Mouse (Mus musculus): ENCODE data around the gene Slc9c1. TPM values are rescaled to one million over a fixed set of nuclear protein-coding genes. Genes with fewer than 3 reads are reported as not detected.

Slc9c1 gene
- polyA plus RNA-seq, 1 experiment from 2014 or later, result not detected

GRCm38 (mm10) chr16:45630347-45630960 is 95.3 kb downstream of the Slc9c1 start:
- Histone ChIP-seq H3K9me3 (replicated peaks) (no peaks in the 10 kb centered on the region; the same call in 1 of the 2 replicates), H3K4me2 (replicated peaks) (no peak overlapping the region), H3K4me3 (no peak overlapping the region), H3K27ac (no peak overlapping the region), H3K4me1 (no peaks in the 10 kb centered on the region), H3K36me3 (no peaks in the 10 kb centered on the region), H3K27me3 (no peaks in the 10 kb centered on the region), H3K9ac (no peak overlapping the region)
- WGBS, result 55% methylated on average over 5 of the region's 5 CpGs
- ATAC-seq (ENCODE audit: low FRiP score), result peak; percentile 75

GRCm38 (mm10) chr16:45632420-45632819 is 97.3 kb downstream of the Slc9c1 start:
- ATAC-seq (ENCODE audit: low FRiP score), result no peak
- Histone ChIP-seq H3K9me3 (replicated peaks) (no peaks in the 10 kb centered on the region), H3K27ac (no peak overlapping the region), H3K4me2 (replicated peaks) (no peak overlapping the region), H3K27me3 (no peaks in the 10 kb centered on the region), H3K9ac (no peak overlapping the region), H3K4me1 (no peaks in the 10 kb centered on the region), H3K4me3 (no peak overlapping the region), H3K36me3 (no peaks in the 10 kb centered on the region)
- 85% methylated on average over 4 of the region's 4 CpGs for WGBS

- 89% methylated on average over 2 of the region's 2 CpGs for WGBS
- Histone ChIP-seq H3K27ac (no peak overlapping the region), H3K4me3 (no peak overlapping the region)
Observed at GRCm38 (mm10) chr16:45635826-45636225, 100.7 kb downstream of the Slc9c1 start.

GRCm38 (mm10) chr16:45640070-45640762 is 105.1 kb downstream of the Slc9c1 start:
- Histone ChIP-seq H3K9ac (no peak overlapping the region), H3K4me1 (no peaks in the 10 kb centered on the region), H3K9me3 (replicated peaks) (no peaks in the 10 kb centered on the region), H3K27me3 (no peaks in the 10 kb centered on the region), H3K4me2 (replicated peaks) (no peak overlapping the region), H3K27ac (no peak overlapping the region), H3K4me3 (no peak overlapping the region), H3K36me3 (no peaks in the 10 kb centered on the region)
- WGBS, result 82% methylated on average over 10 of the region's 10 CpGs
- no peak for ATAC-seq (ENCODE audit: low FRiP score)

More at GRCm38 (mm10) chr16:45635826-45636225, 100.7 kb downstream of the Slc9c1 start:
- ATAC-seq (ENCODE audit: low FRiP score), result no peak
- no peaks in the 10 kb centered on the region for H3K36me3 ChIP-seq
- no peaks in the 10 kb centered on the region for H3K27me3 ChIP-seq
- no peaks in the 10 kb centered on the region for H3K9me3 ChIP-seq (replicated peaks)
- H3K4me1 ChIP-seq, result no peaks in the 10 kb centered on the region
- no peak overlapping the region for H3K4me2 ChIP-seq (replicated peaks)
- no peak overlapping the region for H3K9ac ChIP-seq

- no peaks in the 10 kb centered on the region for H3K27me3 ChIP-seq
- H3K4me2 ChIP-seq (replicated peaks), result no peak overlapping the region
- H3K4me3 ChIP-seq, result no peak overlapping the region
- no peak for ATAC-seq (ENCODE audit: low FRiP score)
- no peaks in the 10 kb centered on the region for H3K36me3 ChIP-seq
- WGBS, result 80% methylated on average over 3 of the region's 3 CpGs
- no peaks in the 10 kb centered on the region for H3K4me1 ChIP-seq
- H3K9me3 ChIP-seq (replicated peaks), result no peaks in the 10 kb centered on the region
- no peak overlapping the region for H3K27ac ChIP-seq
- H3K9ac ChIP-seq, result no peak overlapping the region
Observed at GRCm38 (mm10) chr16:45641301-45641700, 106.2 kb downstream of the Slc9c1 start.

GRCm38 (mm10) chr16:45643944-45644343 is 108.8 kb downstream of the Slc9c1 start:
- H3K4me2 ChIP-seq (replicated peaks), result no peak overlapping the region
- 84% methylated on average over 3 of the region's 3 CpGs for WGBS
- no peaks in the 10 kb centered on the region for H3K36me3 ChIP-seq
- no peaks in the 10 kb centered on the region for H3K9me3 ChIP-seq (replicated peaks)
- H3K27ac ChIP-seq, result no peak overlapping the region
- H3K4me1 ChIP-seq, result no peaks in the 10 kb centered on the region
- no peaks in the 10 kb centered on the region for H3K27me3 ChIP-seq
- H3K9ac ChIP-seq, result no peak overlapping the region
- ATAC-seq (ENCODE audit: low FRiP score), result no peak
- H3K4me3 ChIP-seq, result no peak overlapping the region

- Histone ChIP-seq H3K9ac (no peak overlapping the region), H3K4me3 (no peak overlapping the region), H3K27ac (no peak overlapping the region), H3K4me2 (replicated peaks) (no peak overlapping the region), H3K36me3 (no peaks in the 10 kb centered on the region), H3K9me3 (replicated peaks) (no peaks in the 10 kb centered on the region), H3K27me3 (no peaks in the 10 kb centered on the region), H3K4me1 (no peaks in the 10 kb centered on the region)
- no peak for ATAC-seq (ENCODE audit: low FRiP score)
- WGBS, result 75% methylated on average over 6 of the region's 6 CpGs
Observed at GRCm38 (mm10) chr16:45644380-45644779, 109.3 kb downstream of the Slc9c1 start.

GRCm38 (mm10) chr16:45651497-45651896 is 116.4 kb downstream of the Slc9c1 start:
- no peaks in the 10 kb centered on the region for H3K9me3 ChIP-seq (replicated peaks)
- 83% methylated on average over 2 of the region's 2 CpGs for WGBS
- no peak overlapping the region for H3K9ac ChIP-seq

GRCm38 (mm10) chr16:45653009-45653933 is 118.2 kb downstream of the Slc9c1 start:
- no peak for ATAC-seq (ENCODE audit: low FRiP score)
- H3K4me1 ChIP-seq, result peaks cover 8% of the 10 kb centered on the region
- H3K4me3 ChIP-seq, result peak overlapping the region; percentile 25
- no peak overlapping the region for H3K27ac ChIP-seq
- H3K9me3 ChIP-seq (replicated peaks), result no peaks in the 10 kb centered on the region
- H3K36me3 ChIP-seq, result no peaks in the 10 kb centered on the region
- H3K27me3 ChIP-seq, result peaks cover 18% of the 10 kb centered on the region
- 16% methylated on average over 17 of the region's 17 CpGs for WGBS
- H3K4me2 ChIP-seq (replicated peaks), result peak overlapping the region; percentile 57
- H3K9ac ChIP-seq, result no peak overlapping the region

More at GRCm38 (mm10) chr16:45651497-45651896, 116.4 kb downstream of the Slc9c1 start:
- no peak overlapping the region for H3K4me3 ChIP-seq
- peaks cover 18% of the 10 kb centered on the region for H3K27me3 ChIP-seq
- no peak for ATAC-seq (ENCODE audit: low FRiP score)
- H3K27ac ChIP-seq, result no peak overlapping the region
- peaks cover 8% of the 10 kb centered on the region for H3K4me1 ChIP-seq
- no peak overlapping the region for H3K4me2 ChIP-seq (replicated peaks)
- H3K36me3 ChIP-seq, result no peaks in the 10 kb centered on the region

GRCm38 (mm10) chr16:45653934-45654332 is 118.8 kb downstream of the Slc9c1 start, which contains the start of gene BC016579:
Gene BC016579 (minus strand): TSS chr16:45654068.
- ATAC-seq (ENCODE audit: low FRiP score), result no peak

GRCm38 (mm10) chr16:45654465-45654864 is 119.4 kb downstream of the Slc9c1 start:
- 70% methylated on average over 9 of the region's 9 CpGs for WGBS
- Histone ChIP-seq H3K27ac (no peak overlapping the region), H3K36me3 (no peaks in the 10 kb centered on the region), H3K9me3 (replicated peaks) (no peaks in the 10 kb centered on the region), H3K4me1 (peaks cover 8% of the 10 kb centered on the region), H3K9ac (no peak overlapping the region), H3K4me2 (replicated peaks) (0 out of 2 replicates have a peak overlapping the region, but pooled peaks have one; percentile 57), H3K4me3 (no peak overlapping the region), H3K27me3 (peaks cover 18% of the 10 kb centered on the region)
- ATAC-seq (ENCODE audit: low FRiP score), result no peak

More at GRCm38 (mm10) chr16:45653934-45654332, 118.8 kb downstream of the Slc9c1 start, which contains the start of gene BC016579:
- WGBS, result 5% methylated on average over 20 of the region's 20 CpGs
- H3K27ac ChIP-seq, result no peak within 1 kb of the TSS
- peaks cover 8% of the 10 kb centered on the region for H3K4me1 ChIP-seq
- no peaks in the 10 kb centered on the region for H3K9me3 ChIP-seq (replicated peaks)
- no peak within 1 kb of the TSS for H3K9ac ChIP-seq
- H3K4me3 ChIP-seq, result peak within 1 kb of the TSS; percentile 25
- H3K36me3 ChIP-seq, result no peaks in the 10 kb centered on the region
- peak within 1 kb of the TSS; percentile 57 for H3K4me2 ChIP-seq (replicated peaks)
- peaks cover 18% of the 10 kb centered on the region for H3K27me3 ChIP-seq
